Mouse (Mus musculus) thymus, adult 2 months (tissue): ENCODE measurements around the gene Nipa2.

ENCODE experiments used
- CTCF ChIP-seq: fragments of 200-500 bp; IDR thresholded peaks from 2 replicates; pipeline ENCODE4 v1.5.1; 2012; ENCODE audit warnings: mild to moderate bottlenecking, control low read depth, low read length, moderate library complexity, borderline replicate concordance; ENCODE audit not compliant: control insufficient read depth, poor library complexity, insufficient read depth; ENCODE audit errors: extremely low read depth
- POLR2A ChIP-seq: fragments of 200-500 bp; IDR thresholded peaks from 2 replicates; pipeline ENCODE4 v1.6.1; 2012; ENCODE audit warnings: mild to moderate bottlenecking, low read length, control low read depth, moderate library complexity; ENCODE audit not compliant: control insufficient read depth, poor library complexity, insufficient read depth; ENCODE audit errors: extremely low read depth

GRCm38 (mm10) chr7:55991129-55991528 is 28.9 kb upstream of the Nipa2 start:
- TF ChIP-seq CTCF = no peak
- no peak for TF ChIP-seq POLR2A
